Mouse (Mus musculus) heart, adult 2 months (tissue): Measurements from ENCODE around the gene Ubash3b.

Source experiments
- CTCF ChIP-seq: fragments of 200-600 bp; IDR thresholded peaks from 2 replicates; pipeline ENCODE4 v1.8.1; 2022; ENCODE audit warnings: antibody characterized with exemption, mild to moderate bottlenecking, moderate library complexity
- EP300 ChIP-seq: fragments of 200-500 bp; IDR thresholded peaks from 2 replicates; pipeline ENCODE4 v1.6.1; 2011; ENCODE audit warnings: low read depth, low read length, control low read depth; ENCODE audit not compliant: insufficient read depth
- POLR2A ChIP-seq: fragments of 200-500 bp; IDR thresholded peaks from 2 replicates; pipeline ENCODE4 v1.6.1; 2011; ENCODE audit warnings: mild to moderate bottlenecking, low read depth, low read length, control low read depth; ENCODE audit not compliant: insufficient read depth

- no peak for TF ChIP-seq POLR2A
- TF ChIP-seq CTCF = no peak
- TF ChIP-seq EP300 = no peak
Measured at GRCm38 (mm10) chr9:41031590-41032489, 129.7 kb downstream of the Ubash3b start.
